Mouse (Mus musculus) spleen, postnatal 14 days (tissue): ENCODE measurements around the gene Tysnd1.

Experiments used
- DNase-seq, 2 experiments: peaks; one replicate each; pipeline ENCODE4 v3.0.0; 2021 to 2022; ENCODE audit warnings: low spot score in 2 of 2

Tysnd1 gene

GRCm38 (mm10) chr10:61689405-61689804, 5.9 kb upstream of the Tysnd1 start:
- no peak for DNase-seq

GRCm38 (mm10) chr10:61693563-61693962, 1.8 kb upstream of the Tysnd1 start:
- DNase-seq, result no peak

GRCm38 (mm10) chr10:61695703-61696559, 617 bp downstream of the Tysnd1 start:
- DNase-seq, result peak in 1 of 2 experiments; percentile 12

GRCm38 (mm10) chr10:61696560-61696823, 1.2 kb downstream of the Tysnd1 start:
- DNase-seq, result no peak

- DNase-seq, result no peak
Measured at GRCm38 (mm10) chr10:61697028-61697427, 1.7 kb downstream of the Tysnd1 start.

GRCm38 (mm10) chr10:61704663-61705062, 9.3 kb downstream of the Tysnd1 start:
- DNase-seq, result no peak

GRCm38 (mm10) chr10:61706412-61707375, 11.4 kb downstream of the Tysnd1 start:
- DNase-seq, result no peak

GRCm38 (mm10) chr10:61713601-61714000, 18.3 kb downstream of the Tysnd1 start:
- DNase-seq, result no peak

- no peak for DNase-seq
Measured at GRCm38 (mm10) chr10:61714146-61714545, 18.8 kb downstream of the Tysnd1 start.

GRCm38 (mm10) chr10:61714771-61715461, 19.6 kb downstream of the Tysnd1 start, which contains the start of gene Aifm2:
Aifm2 (plus strand) TSS chr10:61715263.
- peak; percentile 26 to 34 for DNase-seq

- DNase-seq, result no peak
Measured at GRCm38 (mm10) chr10:61715462-61715837, 20.1 kb downstream of the Tysnd1 start.

- DNase-seq, result no peak
Measured at GRCm38 (mm10) chr10:61715996-61716864, 20.9 kb downstream of the Tysnd1 start.

- DNase-seq, result no peak
Measured at GRCm38 (mm10) chr10:61717406-61718296, 22.3 kb downstream of the Tysnd1 start.

- no peak for DNase-seq
Measured at GRCm38 (mm10) chr10:61720331-61720730, 25.0 kb downstream of the Tysnd1 start.

- no peak for DNase-seq
Measured at GRCm38 (mm10) chr10:61722215-61722614, 26.9 kb downstream of the Tysnd1 start.

- no peak for DNase-seq
Measured at GRCm38 (mm10) chr10:61723271-61723670, 28.0 kb downstream of the Tysnd1 start.

- no peak for DNase-seq
Measured at GRCm38 (mm10) chr10:61729181-61729580, 33.9 kb downstream of the Tysnd1 start.

GRCm38 (mm10) chr10:61730171-61730570, 34.9 kb downstream of the Tysnd1 start:
- no peak for DNase-seq

GRCm38 (mm10) chr10:61734377-61734776, 39.1 kb downstream of the Tysnd1 start:
- DNase-seq, result no peak

GRCm38 (mm10) chr10:61736671-61737078, 41.4 kb downstream of the Tysnd1 start:
- DNase-seq, result no peak
